ENCODE assay signal across 8 mouse cellular contexts in genomic region chr15:100089645-100090053, GRCm38 (mm10). TPM values are rescaled to one million over a fixed set of nuclear protein-coding genes. Genes with fewer than 3 reads are reported as not detected.
DNase-seq lines count a peak whose midpoint lies in the region; ATAC-seq and TF ChIP-seq lines count a peak whose summit lies in the region.
"Had no signal": no experiment of that assay in that cellular context is flagged by ENCODE, and none has a peak within 500 bp of the region (broad histone marks: within the 10 kb centered on the region; RNA-seq: fewer than 3 reads in every experiment).

No protein-coding gene starts in this region.

- no peaks in the 10 kb centered on the region for H3K9me3 ChIP-seq in CH12.LX (replicated peaks; ENCODE audit: low read length)
- no peaks in the 10 kb centered on the region for H3K9me3 ChIP-seq in forebrain, postnatal 0 days (ENCODE audit: low read length)

- H3K36me3 ChIP-seq in CH12.LX (replicated peaks in 1 of 2; ENCODE audit: control insufficient read depth in 1 of 2, insufficient read depth in 1 of 2, low read length in 1 of 2) = peaks cover 0 to 22% of the 10 kb centered on the region in 2 experiments
- no peaks in the 10 kb centered on the region for H3K36me3 ChIP-seq in forebrain, postnatal 0 days (ENCODE audit: insufficient read depth)

- intact Hi-C loops in gastrocnemius, postnatal 14 days (cut with DNase I; ENCODE audit: low total_unique reads) = no loop called here

- no peaks in the 10 kb centered on the region for H3K79me2 ChIP-seq in CH12.LX (replicated peaks; ENCODE audit: control insufficient read depth, extremely low read depth, insufficient read depth, poor library complexity, severe bottlenecking)

- no peaks in the 10 kb centered on the region for H3K27me3 ChIP-seq in CH12.LX (replicated peaks)
- no peaks in the 10 kb centered on the region for H3K27me3 ChIP-seq in forebrain, postnatal 0 days (ENCODE audit: insufficient read depth, low read length)

- 46% methylated on average over 8 of the region's 8 CpGs for WGBS in forebrain, postnatal 0 days

- in situ Hi-C loops in CH12.LX (cut with MboI; ENCODE audit: low pct_ligation_motif_present, low pct_unique_long_range_greater_than_20kb, low sequenced_read_pairs) = no loop called here

- no peak for TF ChIP-seq RAD21 in CH12.LX (IDR thresholded peaks at IDR 0.05; ENCODE audit: low read depth, low read length)

- DNase-seq in 3T3-L1 (ENCODE audit: low read depth, low spot score) (peak; percentile 98), CH12.LX (ENCODE audit: extremely low read depth) (peak; percentile 66)
- DNase-seq in forebrain, postnatal 0 days = peak; percentile 24
- DNase-seq in kidney, postnatal 25 days = peak; percentile 28 to 68
- peak; percentile 56 for DNase-seq in naive thymus-derived CD4-positive, alpha-beta T cell, adult 2 months (ENCODE audit: low read depth)
- no peak for DNase-seq in gastrocnemius, postnatal 10 days
- no peak for DNase-seq in gastrocnemius, postnatal 14 days

- no peak overlapping the region for H3K9ac ChIP-seq in CH12.LX (ENCODE audit: insufficient read depth, low read depth)
- H3K9ac ChIP-seq in forebrain, postnatal 0 days = no peak overlapping the region

- peaks cover 12 to 43% of the 10 kb centered on the region in 2 experiments for H3K4me1 ChIP-seq in CH12.LX (ENCODE audit: control insufficient read depth in 1 of 2, insufficient read depth in 2 of 2)
- H3K4me1 ChIP-seq in forebrain, postnatal 0 days (ENCODE audit: insufficient read depth) = no peaks in the 10 kb centered on the region

- H3K27ac ChIP-seq in CH12.LX (ENCODE audit: insufficient read depth, low read depth) = no peak overlapping the region
- no peak overlapping the region for H3K27ac ChIP-seq in forebrain, postnatal 0 days (ENCODE audit: low read depth, low read length)

- no peak for TF ChIP-seq CTCF in CH12.LX (conservative IDR thresholded peaks at IDR 0.05 in 1 of 2, IDR thresholded peaks at IDR 0.05 in 1 of 2; ENCODE audit: low read depth in 2 of 2, low read length in 2 of 2)
- TF ChIP-seq CTCF in forebrain, postnatal 0 days (IDR thresholded peaks at IDR 0.05; ENCODE audit: low read depth) = no peak

- peak; percentile 85 for ATAC-seq in forebrain, postnatal 0 days

- no peak for TF ChIP-seq POLR2A in CH12.LX (IDR thresholded peaks at IDR 0.05; ENCODE audit: low read depth, low read length)

- peak; percentile 29; the same call in 1 of the 2 replicates for TF ChIP-seq EP300 in CH12.LX (IDR thresholded peaks at IDR 0.05; ENCODE audit: low read length)

- no peak overlapping the region for H3K4me3 ChIP-seq in CH12.LX (replicated peaks in 1 of 3; ENCODE audit: low read depth in 2 of 3, low read length in 2 of 3, poor library complexity in 1 of 3)
- no peak overlapping the region for H3K4me3 ChIP-seq in forebrain, postnatal 0 days (ENCODE audit: low read depth, low read length)
- H3K4me3 ChIP-seq: erythroblast, embryonic 14.5 days had no signal

- H3K4me2 ChIP-seq in CH12.LX (ENCODE audit: insufficient read depth, low read depth, poor library complexity, severe bottlenecking) = no peak overlapping the region
- no peak overlapping the region for H3K4me2 ChIP-seq in forebrain, postnatal 0 days (ENCODE audit: low read depth)

- dilution Hi-C loops in CH12.LX (cut with MboI; ENCODE audit: extremely low pct_ligation_motif_present, extremely low pct_unique_long_range_greater_than_20kb, low sequenced_read_pairs) = no loop called here

TF ChIP-seq in CH12.LX, 34 proteins besides CTCF, POLR2A, EP300 and RAD21:
- TF ChIP-seq SIN3A (IDR thresholded peaks at IDR 0.05; ENCODE audit: low read length) (0 out of 2 replicates have a peak, but pooled peaks have one; percentile 20), BHLHE40 (IDR thresholded peaks at IDR 0.05; ENCODE audit: low read depth, low read length) (peak; percentile 53; the same call in 1 of the 2 replicates), MAX (IDR thresholded peaks at IDR 0.05; ENCODE audit: low read length) (no peak), SMC3 (IDR thresholded peaks at IDR 0.05; ENCODE audit: low read depth, low read length) (no peak), CHD1 (IDR thresholded peaks at IDR 0.05; ENCODE audit: low read depth, low read length) (no peak), ETS1 (conservative IDR thresholded peaks at IDR 0.05; ENCODE audit: low read depth, low read length) (peak; percentile 62), RCOR1 (conservative IDR thresholded peaks at IDR 0.05; ENCODE audit: low read depth, low read length) (no peak), ZC3H11A (IDR thresholded peaks at IDR 0.05; ENCODE audit: low read depth, low read length) (no peak), CHD2 (IDR thresholded peaks at IDR 0.05; ENCODE audit: low read length) (no peak), TCF12 (IDR thresholded peaks at IDR 0.05; ENCODE audit: low read depth, low read length) (no peak), ELF1 (IDR thresholded peaks at IDR 0.05; ENCODE audit: low read depth, low read length) (peak; percentile 24; the same call in 1 of the 2 replicates), ZKSCAN1 (IDR thresholded peaks at IDR 0.05; ENCODE audit: borderline replicate concordance, low read depth, low read length) (no peak), GABPA (IDR thresholded peaks at IDR 0.05; ENCODE audit: insufficient replicate concordance, low read depth, low read length) (no peak), IRF4 (IDR thresholded peaks at IDR 0.05; ENCODE audit: low read depth, low read length) (no peak)

RNA-seq across cellular contexts. Expression of gene Dip2b, which starts 51.2 kb away (rescaled TPM):
- total RNA-seq in CH12.LX (2012; rRNA removed) (15.1 and 16.7 TPM in 2 replicates), CH12.LX (2014; rRNA removed) (13.0 and 15.7 TPM in 2 replicates)
- polyA plus RNA-seq in CH12.LX (2012; ENCODE audit: insufficient read length, low read depth) = 14.3 and 18.2 TPM in 2 replicates
- 29.3 and 40.6 TPM in 2 replicates for total RNA-seq in forebrain, postnatal 0 days (2014; rRNA removed)
- 4.7 and 8.3 TPM in 2 replicates for polyA plus RNA-seq in forebrain, postnatal 0 days (2015; fragmentation: Nextera tagmentation; extraction: Ambion mirVana)
- 10 to 100 TPM; 17.5 to 19.3 TPM for total RNA-seq in gastrocnemius, postnatal 10 days (2021)
- 10 to 100 TPM; 10.8 to 13.2 TPM for total RNA-seq in gastrocnemius, postnatal 14 days (2021)

Comparison
In these comparisons a context has a peak if more than half of its experiments do, and no peak if none do; other contexts are left out.
1. DNase-seq: peak in 3T3-L1 (single experiment), CH12.LX (single experiment), forebrain, postnatal 0 days (single experiment), kidney, postnatal 25 days (2 of 2) and naive thymus-derived CD4-positive, alpha-beta T cell, adult 2 months (single experiment); none in gastrocnemius, postnatal 10 days (single experiment) and gastrocnemius, postnatal 14 days (single experiment).